Mouse (Mus musculus) cerebellum, adult (tissue): ENCODE measurements around the gene Sema3f.

ENCODE experiments used
- ATAC-seq: cut with Nextera tagmentation; 2 replicates; pipeline ENCODE4 v1.9.2; 2017; ENCODE audit warnings: mild to moderate bottlenecking, moderate library complexity, mixed read lengths; ENCODE audit not compliant: insufficient number of reproducible peaks, low FRiP score, low TSS enrichment

Gene Sema3f

DNA sequence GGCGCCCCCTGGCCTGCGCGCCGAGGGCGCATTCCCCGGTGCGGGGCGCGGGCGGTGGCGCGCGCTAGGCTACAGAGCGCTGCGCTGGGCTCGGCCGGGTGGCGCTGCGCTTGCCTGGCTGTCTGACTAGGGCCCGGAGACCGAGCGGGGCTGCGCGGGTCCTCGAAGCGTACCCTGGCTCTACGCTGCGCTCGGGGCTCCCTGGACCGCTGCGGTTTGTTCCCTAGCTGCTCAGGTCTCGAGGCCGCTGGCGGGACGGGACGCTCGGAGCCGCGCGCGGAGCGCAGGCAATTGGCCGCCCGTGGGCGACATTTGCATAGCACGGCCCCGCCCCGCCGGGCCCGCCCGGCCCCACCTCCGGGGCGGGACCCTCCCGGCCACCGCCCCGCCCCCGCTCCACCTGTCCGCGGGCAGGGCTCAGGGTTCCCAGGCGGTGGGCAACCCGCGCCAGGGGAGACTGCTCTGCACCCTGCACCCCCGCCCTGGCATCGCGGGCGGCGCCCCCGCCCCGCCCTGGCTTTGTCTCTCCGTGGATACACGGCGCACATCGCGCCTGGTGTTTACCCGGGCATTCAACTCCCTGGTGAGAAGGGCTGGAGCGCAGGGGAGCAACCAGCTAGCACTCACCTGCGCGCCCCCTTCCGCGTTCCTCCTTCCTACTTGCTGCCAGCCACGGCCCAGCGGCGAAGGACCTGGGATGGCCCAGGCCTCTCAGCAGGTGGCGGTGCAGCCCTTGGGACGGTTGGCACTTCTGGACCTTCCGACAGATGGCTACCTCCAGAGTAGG, at the start of gene Sema3f:
Gene Sema3f, minus strand, starts transcription at position 779 of the 787 bp plus-strand sequence.
- peak; percentile 50 for ATAC-seq

- no peak for ATAC-seq
These were observed 49.3 kb upstream of the Sema3f start for GRCm38 (mm10) chr9:107759593-107759992.

DNA sequence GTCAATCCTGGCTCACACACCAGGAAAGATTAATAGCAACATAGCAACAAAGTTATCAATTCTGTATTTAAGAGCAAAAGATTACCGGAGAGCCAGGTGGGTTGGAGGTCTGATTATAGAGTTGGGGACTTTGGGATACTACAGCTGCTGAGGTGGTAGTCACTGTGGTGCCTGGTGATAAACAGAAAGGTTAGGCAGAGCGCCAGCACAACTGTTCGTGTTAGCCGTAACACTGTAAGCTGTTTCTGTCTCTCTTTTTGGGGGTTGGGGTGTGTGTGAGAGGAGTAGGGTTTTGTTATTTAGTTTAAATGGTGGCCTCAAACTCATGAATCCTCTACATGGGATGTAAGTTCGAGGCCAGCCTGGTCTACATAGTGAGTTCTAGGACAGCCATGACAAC, 40.1 kb upstream of the Sema3f start:
- ATAC-seq: no peak

GRCm38 (mm10) chr9:107748063-107748462, 37.8 kb upstream of the Sema3f start:
- no peak for ATAC-seq

GRCm38 (mm10) chr9:107747310-107747709, 37.0 kb upstream of the Sema3f start:
- ATAC-seq: no peak

DNA sequence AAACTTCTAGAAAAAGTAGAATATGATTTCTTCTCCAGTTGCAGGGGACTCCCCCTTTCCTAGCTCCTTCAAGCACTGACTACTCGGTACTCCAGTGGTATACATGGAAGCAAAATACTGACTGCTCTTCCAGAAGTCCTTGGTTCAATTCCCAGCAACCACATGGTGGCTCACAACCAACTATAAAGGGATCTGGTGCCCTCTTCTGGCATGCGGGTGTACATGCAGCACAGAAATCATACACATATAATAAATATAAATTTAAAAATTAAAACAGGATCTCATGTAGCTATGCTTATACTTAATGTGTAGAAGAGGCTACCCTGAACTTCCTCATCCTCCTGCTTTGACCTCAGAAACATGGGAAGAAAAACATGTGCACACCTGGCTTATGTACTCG, 36.4 kb upstream of the Sema3f start:
- no peak for ATAC-seq

DNA sequence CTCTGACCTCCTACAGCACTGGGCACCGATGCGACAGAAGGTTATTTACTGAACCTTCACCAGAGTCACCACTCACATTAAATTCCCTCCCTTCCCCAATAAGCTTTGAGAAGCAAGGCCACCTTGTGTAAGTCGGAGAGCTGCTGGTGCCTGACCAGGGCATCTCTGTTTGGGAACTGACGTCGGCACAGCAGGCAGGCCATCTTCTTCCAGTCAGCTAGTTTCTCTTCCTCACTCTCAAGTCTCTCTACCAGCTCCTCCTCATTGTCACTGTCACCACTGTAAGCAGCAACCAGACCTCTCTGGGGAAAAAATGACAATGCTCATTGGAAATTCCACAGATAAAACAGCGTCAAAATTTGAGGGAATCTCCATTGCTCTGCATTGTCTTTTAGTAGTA, 33.8 kb upstream of the Sema3f start:
- no peak for ATAC-seq

GRCm38 (mm10) chr9:107738841-107739202, 28.5 kb upstream of the Sema3f start:
- ATAC-seq: no peak

DNA sequence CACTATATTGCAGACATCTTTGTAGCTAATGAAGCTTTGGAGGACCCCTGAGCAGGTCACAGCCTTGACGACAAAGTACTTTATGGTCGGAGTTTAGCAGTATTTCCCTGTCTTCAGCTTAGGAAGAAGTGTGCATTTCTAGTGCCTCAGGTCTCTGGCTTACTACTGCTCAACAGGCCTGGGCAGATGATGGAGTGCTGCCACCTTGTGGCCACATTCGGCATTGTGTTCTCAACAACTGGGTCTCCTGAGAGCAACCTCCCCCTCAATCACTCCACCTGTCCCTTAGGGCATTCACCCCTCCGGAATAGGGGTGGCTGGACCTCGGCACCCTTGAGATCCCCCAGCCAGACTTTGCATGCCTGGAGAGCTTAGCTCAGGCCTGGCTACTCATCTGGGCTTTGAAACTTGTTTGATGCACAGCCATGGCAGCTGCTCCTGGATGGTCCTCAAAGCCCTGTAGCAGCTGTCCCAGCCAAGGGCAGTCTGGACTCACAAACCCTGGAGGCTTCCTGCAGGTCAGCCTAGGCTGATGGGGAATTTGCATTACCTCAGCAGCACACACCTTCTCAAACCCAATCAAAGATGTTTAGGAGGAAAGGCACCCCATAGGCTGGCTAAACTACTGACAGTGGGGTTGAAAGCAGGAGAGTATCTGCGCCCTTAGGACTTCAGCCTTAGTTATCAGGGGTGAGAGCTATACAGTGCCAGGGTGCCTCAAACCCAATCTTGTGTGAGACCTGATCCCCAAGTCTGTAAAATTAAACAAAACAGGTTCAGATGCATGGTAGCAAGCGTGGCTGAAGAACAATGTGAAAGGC, 28.0 kb upstream of the Sema3f start:
- peak; percentile 67; the same call in 1 of the 2 replicates for ATAC-seq

- no peak for ATAC-seq
These were observed 25.9 kb upstream of the Sema3f start for GRCm38 (mm10) chr9:107736185-107736485.

GRCm38 (mm10) chr9:107735356-107736184, 25.3 kb upstream of the Sema3f start:
- no peak for ATAC-seq

DNA sequence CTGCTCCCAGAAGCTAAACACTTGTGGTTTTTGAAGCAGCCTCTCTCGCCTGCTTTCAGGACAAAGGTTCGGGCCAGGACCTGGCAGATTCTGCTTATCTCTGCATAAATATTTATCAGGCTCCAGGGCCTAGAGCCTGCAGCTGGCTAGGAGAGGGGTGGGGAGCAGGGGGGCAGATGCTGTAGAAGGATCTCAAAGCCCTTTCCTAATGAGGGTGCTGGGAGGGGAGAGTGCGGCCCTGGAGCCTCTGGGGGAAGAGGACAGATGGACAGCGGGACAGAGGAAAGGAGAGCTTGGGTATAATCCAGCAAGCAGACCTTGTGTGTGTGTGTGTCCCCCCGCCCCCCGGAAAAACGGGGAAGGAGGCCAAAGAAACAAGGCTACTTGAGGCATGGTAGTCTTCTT, 24.3 kb upstream of the Sema3f start:
- no peak for ATAC-seq

DNA sequence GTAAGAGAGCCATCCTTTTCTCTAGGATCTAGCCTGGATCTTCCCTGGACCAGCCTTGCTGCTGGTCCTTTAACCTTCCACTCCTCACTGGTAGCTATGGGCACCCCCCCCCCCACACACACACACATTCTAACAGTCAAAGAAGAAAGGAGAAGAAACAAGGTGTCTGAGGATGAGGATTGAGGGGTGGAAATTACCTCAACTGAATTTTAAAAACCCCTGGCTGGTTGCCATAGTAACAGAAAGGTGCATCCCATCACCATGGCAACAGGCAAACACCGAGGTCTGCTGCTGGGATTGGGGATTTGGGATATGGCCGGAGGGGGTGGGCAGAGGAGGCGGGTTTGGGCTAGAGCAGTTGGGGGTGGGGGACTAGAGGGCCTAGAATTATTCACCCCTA, 19.4 kb upstream of the Sema3f start:
- no peak for ATAC-seq

DNA sequence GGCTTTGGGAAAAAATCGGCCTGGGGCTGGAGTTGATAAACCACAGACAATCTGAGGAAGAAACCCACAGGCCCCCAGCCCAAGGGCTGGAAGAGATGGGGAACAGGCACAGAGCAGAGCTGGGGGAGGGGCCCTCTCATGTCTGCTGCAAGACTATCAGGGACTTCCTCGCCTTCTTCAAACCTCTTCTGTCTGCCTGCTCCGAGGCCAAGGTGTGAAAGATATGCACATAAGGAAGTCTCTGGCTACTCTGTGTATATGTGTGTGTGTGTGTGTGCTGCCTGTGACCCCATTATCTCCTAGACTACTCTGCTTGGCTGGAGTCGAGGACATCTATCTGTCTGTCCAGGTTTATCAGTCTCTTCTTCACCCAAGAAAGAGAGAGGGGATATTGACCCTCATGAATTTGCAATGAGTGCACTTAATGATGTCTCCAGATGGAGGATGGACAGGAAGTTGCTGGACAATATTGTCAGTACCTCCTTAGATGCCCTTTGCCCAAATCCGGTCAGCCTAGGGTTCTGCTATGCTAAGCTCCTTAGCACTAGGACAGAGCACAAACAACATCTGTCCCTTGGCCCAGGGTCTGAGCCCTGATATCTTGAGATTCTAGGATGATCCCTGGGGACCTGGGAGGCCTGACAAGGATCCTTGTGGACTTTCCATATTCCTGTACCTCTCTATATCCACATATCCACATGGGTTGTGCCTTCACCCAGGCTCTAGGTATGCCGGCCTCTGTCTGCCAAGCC, 18.8 kb upstream of the Sema3f start:
- no peak for ATAC-seq

DNA sequence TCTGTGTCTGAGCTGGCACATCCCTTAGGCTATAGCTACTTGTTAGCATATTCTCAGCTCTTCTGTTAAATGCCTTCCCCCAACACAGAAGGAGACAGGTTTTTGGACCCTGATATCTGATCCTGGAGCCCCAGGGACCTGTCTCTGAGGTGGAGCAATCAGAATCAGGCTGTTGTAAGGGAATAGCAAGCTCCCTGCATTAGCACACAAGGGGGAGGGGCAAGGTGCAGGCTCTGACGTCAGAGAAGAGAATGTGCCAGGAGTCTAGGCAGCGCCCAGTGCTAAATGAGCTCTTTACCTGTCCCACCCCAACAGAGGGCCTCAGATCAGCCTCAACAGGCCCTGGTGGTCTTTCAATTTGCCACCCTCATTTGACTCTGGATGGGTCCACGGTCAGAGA, 16.8 kb upstream of the Sema3f start:
- no peak for ATAC-seq

GRCm38 (mm10) chr9:107724796-107725195, 14.5 kb upstream of the Sema3f start:
- ATAC-seq: no peak

GRCm38 (mm10) chr9:107723794-107724531, 13.7 kb upstream of the Sema3f start:
- ATAC-seq: no peak

DNA sequence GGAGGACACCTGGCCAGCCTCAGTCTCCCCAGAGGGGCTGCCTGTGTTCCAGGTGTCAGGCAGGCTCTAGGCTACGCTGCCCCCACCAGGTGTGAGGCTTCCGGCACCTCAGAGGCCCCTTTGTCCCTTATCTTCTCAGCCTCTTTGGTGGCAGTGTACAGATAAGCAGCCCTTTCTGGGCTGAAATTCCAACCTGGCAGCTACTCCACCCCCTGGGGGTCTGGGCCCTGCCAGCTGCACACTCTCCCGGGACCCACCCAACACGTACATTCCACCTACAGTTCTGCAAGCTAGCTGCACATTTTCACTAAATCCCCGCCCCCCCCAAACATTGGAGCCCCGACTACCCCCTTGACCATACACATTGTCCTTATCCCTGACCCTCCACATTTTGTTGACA, 13.0 kb upstream of the Sema3f start:
- no peak for ATAC-seq

DNA sequence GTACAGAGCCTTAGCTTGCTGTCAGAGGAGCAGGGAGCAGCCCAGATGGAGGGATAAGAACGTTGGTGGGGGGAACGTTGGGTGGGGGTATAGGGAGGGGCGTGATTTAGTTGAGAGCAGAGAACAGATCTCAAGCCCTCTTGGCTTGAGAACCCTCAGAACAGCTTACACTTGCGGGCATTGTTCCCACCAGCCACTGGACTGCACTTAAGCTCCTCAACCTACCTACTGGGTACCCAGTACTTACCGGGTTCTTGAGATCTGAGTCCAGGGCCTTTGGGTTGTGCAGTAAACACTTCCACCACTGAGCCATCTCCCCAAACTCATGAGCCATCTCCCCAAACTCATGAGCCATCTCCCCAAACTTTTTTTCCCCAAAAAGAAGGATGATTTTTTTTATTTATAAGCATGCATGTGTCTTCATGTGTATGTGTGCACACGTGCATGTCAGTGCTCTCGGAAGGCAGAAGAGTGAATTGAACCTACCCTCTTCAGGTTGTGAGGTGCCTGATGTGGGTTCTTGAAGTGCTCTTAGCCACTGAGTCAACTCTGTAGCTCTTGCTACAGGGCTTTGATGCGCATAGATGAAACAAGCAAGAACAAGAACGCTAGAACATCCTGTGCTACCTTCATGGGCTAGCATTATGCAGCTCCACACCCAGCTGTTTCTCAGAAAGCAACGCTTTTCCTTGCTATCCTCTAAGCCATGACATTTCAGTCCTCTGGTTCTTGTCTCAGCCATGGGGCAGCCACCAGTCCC, 8.7 kb upstream of the Sema3f start:
- ATAC-seq: no peak
